Mouse (Mus musculus) liver, embryonic 15.5 days (tissue): Measurements from ENCODE around the gene Aoc2. TPM values are rescaled to one million over a fixed set of nuclear protein-coding genes. Genes with fewer than 3 reads are reported as not detected.
A peak's percentile ranks its signal among the peaks of the same experiment; 100 is the strongest.

Experiments
- ATAC-seq: fragments of 200-750 bp; cut with Nextera tagmentation; 2 replicates; pipeline ENCODE4 v1.8.0; 2017; ENCODE audit warnings: moderate number of reproducible peaks, mild to moderate bottlenecking, moderate library complexity; ENCODE audit not compliant: insufficient read depth
- H3K27ac ChIP-seq: fragments of 300-500 bp; sonication (generic); replicated peaks from 2 replicates; pipeline ENCODE4 v1.5.1; 2015; ENCODE audit warnings: mild to moderate bottlenecking, inconsistent platforms
- H3K27me3 ChIP-seq: fragments of 300-500 bp; sonication (generic); 2 replicates; pipeline ENCODE4 v1.6.1; 2015; ENCODE audit warnings: mild to moderate bottlenecking, inconsistent platforms
- H3K36me3 ChIP-seq: fragments of 300-500 bp; sonication (generic); replicated peaks from 2 replicates; pipeline ENCODE4 v1.6.1; 2015; ENCODE audit warnings: moderate library complexity, mild to moderate bottlenecking, inconsistent platforms
- H3K4me1 ChIP-seq: fragments of 300-500 bp; sonication (generic); replicated peaks from 2 replicates; pipeline ENCODE4 v1.6.1; 2015; ENCODE audit warnings: inconsistent platforms
- H3K4me2 ChIP-seq: fragments of 300-500 bp; sonication (generic); 2 replicates; pipeline ENCODE4 v1.6.1; 2015; ENCODE audit warnings: moderate library complexity, mild to moderate bottlenecking, inconsistent platforms
- H3K4me3 ChIP-seq: fragments of 300-500 bp; sonication (generic); replicated peaks from 2 replicates; pipeline ENCODE4 v1.5.1; 2015; ENCODE audit warnings: mild to moderate bottlenecking, inconsistent platforms
- H3K9ac ChIP-seq: fragments of 300-500 bp; sonication (generic); 2 replicates; pipeline ENCODE4 v1.6.1; 2015; ENCODE audit warnings: moderate library complexity, mild to moderate bottlenecking, inconsistent platforms
- H3K9me3 ChIP-seq: fragments of 300-500 bp; sonication (generic); replicated peaks from 2 replicates; pipeline ENCODE4 v1.6.1; 2016; ENCODE audit warnings: inconsistent platforms
- WGBS: fragments of 180-500 bp; shearing (Covaris S2); methylation state at CpG from one replicate; pipeline ENCODE4 v1.1.7; 2015; ENCODE audit warnings: mixed read lengths; ENCODE audit not compliant: insufficient replicate concordance; 5-methylcytosine and 5-hydroxymethylcytosine counted together
- polyA plus RNA-seq: library from polyadenylated mRNA; unstranded; fragments of >200 nt; fragmentation: Nextera tagmentation; extraction: Ambion mirVana; gene quantifications from 2 replicates; pipeline ENCODE4 v1.2.1, GENCODE M21; 2015

The Aoc2 gene
- polyA plus RNA-seq, 1 experiment from 2014 or later, result 1.5 TPM

GRCm38 (mm10) chr11:101291231-101291630, 33.6 kb upstream of the Aoc2 start:
- ATAC-seq, result no peak
- WGBS, result 90% methylated on average over 8 of the region's 8 CpGs
- Histone ChIP-seq H3K4me1 (no peaks in the 10 kb centered on the region; the same call in 1 of the 2 replicates), H3K36me3 (peaks cover 97% of the 10 kb centered on the region), H3K27ac (no peak overlapping the region), H3K9me3 (no peaks in the 10 kb centered on the region), H3K4me3 (no peak overlapping the region), H3K4me2 (no peak overlapping the region), H3K9ac (no peak overlapping the region), H3K27me3 (no peaks in the 10 kb centered on the region)

GRCm38 (mm10) chr11:101295191-101295590, 29.7 kb upstream of the Aoc2 start:
- peaks cover 8% of the 10 kb centered on the region for H3K4me1 ChIP-seq
- H3K4me2 ChIP-seq, result no peak overlapping the region
- ATAC-seq, result no peak
- 90% methylated on average over 8 of the region's 8 CpGs for WGBS
- no peaks in the 10 kb centered on the region for H3K27me3 ChIP-seq
- H3K27ac ChIP-seq, result no peak overlapping the region
- no peak overlapping the region for H3K4me3 ChIP-seq
- H3K9ac ChIP-seq, result no peak overlapping the region
- no peaks in the 10 kb centered on the region for H3K9me3 ChIP-seq
- peaks cover 99% of the 10 kb centered on the region for H3K36me3 ChIP-seq

- Histone ChIP-seq H3K27ac (peak overlapping the region; percentile 84; the same call in 1 of the 2 replicates), H3K36me3 (peaks cover 46% of the 10 kb centered on the region), H3K4me3 (peak overlapping the region; percentile 80), H3K9me3 (no peaks in the 10 kb centered on the region), H3K27me3 (peaks cover 6% of the 10 kb centered on the region; the same call in 1 of the 2 replicates), H3K4me2 (peak overlapping the region; percentile 77), H3K4me1 (peaks cover 25% of the 10 kb centered on the region), H3K9ac (peak overlapping the region; percentile 87)
- 52% methylated on average over 7 of the region's 7 CpGs for WGBS
- no peak for ATAC-seq
Observed at GRCm38 (mm10) chr11:101300881-101301280, 24.0 kb upstream of the Aoc2 start.

- Histone ChIP-seq H3K4me3 (peak overlapping the region; percentile 80), H3K4me1 (peaks cover 25% of the 10 kb centered on the region), H3K36me3 (peaks cover 40% of the 10 kb centered on the region), H3K4me2 (peak overlapping the region; percentile 77), H3K27me3 (peaks cover 12% of the 10 kb centered on the region), H3K27ac (peak overlapping the region; percentile 84), H3K9ac (peak overlapping the region; percentile 87), H3K9me3 (no peaks in the 10 kb centered on the region)
- peak; percentile 57 for ATAC-seq
- 7% methylated on average over 26 of the region's 26 CpGs for WGBS
Observed at GRCm38 (mm10) chr11:101301299-101302003, 23.4 kb upstream of the Aoc2 start.

- peak within 1 kb of the TSS; percentile 80 for H3K4me3 ChIP-seq
- H3K9ac ChIP-seq, result peak within 1 kb of the TSS; percentile 87
- H3K27ac ChIP-seq, result peak within 1 kb of the TSS; percentile 84
- H3K4me1 ChIP-seq, result peaks cover 25% of the 10 kb centered on the region
- peak within 1 kb of the TSS; percentile 77 for H3K4me2 ChIP-seq
- 8% methylated on average over 39 of the region's 39 CpGs for WGBS
- ATAC-seq, result peak; percentile 92
- H3K9me3 ChIP-seq, result no peaks in the 10 kb centered on the region
- H3K27me3 ChIP-seq, result peaks cover 16% of the 10 kb centered on the region
- peaks cover 33% of the 10 kb centered on the region for H3K36me3 ChIP-seq
Observed at GRCm38 (mm10) chr11:101302004-101302798, 22.7 kb upstream of the Aoc2 start, which contains the start of gene Becn1. TSS of gene Becn1 (minus strand) at chr11:101302286.

GRCm38 (mm10) chr11:101307744-101308143, 17.1 kb upstream of the Aoc2 start:
- no peak overlapping the region for H3K4me3 ChIP-seq
- H3K9me3 ChIP-seq, result no peaks in the 10 kb centered on the region
- no peak overlapping the region for H3K27ac ChIP-seq
- H3K9ac ChIP-seq, result no peak overlapping the region
- H3K36me3 ChIP-seq, result no peaks in the 10 kb centered on the region
- H3K4me1 ChIP-seq, result peaks cover 10% of the 10 kb centered on the region
- no peak for ATAC-seq
- peaks cover 16% of the 10 kb centered on the region for H3K27me3 ChIP-seq
- no peak overlapping the region for H3K4me2 ChIP-seq
- WGBS, result 28% methylated on average over 5 of the region's 5 CpGs

- H3K4me1 ChIP-seq, result peaks cover 32% of the 10 kb centered on the region
- ATAC-seq, result no peak
- no peak overlapping the region for H3K4me2 ChIP-seq
- peaks cover 8% of the 10 kb centered on the region; the same call in 1 of the 2 replicates for H3K27me3 ChIP-seq
- no peaks in the 10 kb centered on the region for H3K36me3 ChIP-seq
- 58% methylated on average over 3 of the region's 3 CpGs for whole genome bisulfite sequencing
- no peak overlapping the region for H3K27ac ChIP-seq
- H3K9ac ChIP-seq, result no peak overlapping the region
- no peak overlapping the region for H3K4me3 ChIP-seq
- no peaks in the 10 kb centered on the region for H3K9me3 ChIP-seq
Observed at GRCm38 (mm10) chr11:101311083-101311482, 13.8 kb upstream of the Aoc2 start.

GRCm38 (mm10) chr11:101312150-101312549, 12.7 kb upstream of the Aoc2 start:
- Histone ChIP-seq H3K4me2 (no peak overlapping the region), H3K9me3 (no peaks in the 10 kb centered on the region), H3K27me3 (no peaks in the 10 kb centered on the region), H3K9ac (no peak overlapping the region), H3K4me1 (peaks cover 36% of the 10 kb centered on the region), H3K36me3 (no peaks in the 10 kb centered on the region), H3K4me3 (no peak overlapping the region), H3K27ac (peak overlapping the region; percentile 33; the same call in 1 of the 2 replicates)
- 57% methylated on average over 3 of the region's 3 CpGs for WGBS
- ATAC-seq, result no peak

- Histone ChIP-seq H3K9ac (peak overlapping the region; percentile 28; the same call in 1 of the 2 replicates), H3K4me3 (no peak overlapping the region), H3K9me3 (no peaks in the 10 kb centered on the region), H3K27ac (peak overlapping the region; percentile 99), H3K36me3 (peaks cover 21% of the 10 kb centered on the region), H3K27me3 (no peaks in the 10 kb centered on the region), H3K4me2 (peak overlapping the region; percentile 87), H3K4me1 (peaks cover 54% of the 10 kb centered on the region)
- 84% methylated on average over 1 of the region's 1 CpGs for WGBS
- no peak for ATAC-seq
Observed at GRCm38 (mm10) chr11:101314567-101314966, 10.3 kb upstream of the Aoc2 start.

- peak overlapping the region; percentile 99 for H3K27ac ChIP-seq
- H3K27me3 ChIP-seq, result no peaks in the 10 kb centered on the region
- peaks cover 54% of the 10 kb centered on the region for H3K4me1 ChIP-seq
- H3K4me2 ChIP-seq, result peak overlapping the region; percentile 87
- H3K4me3 ChIP-seq, result peak overlapping the region; percentile 91
- H3K9me3 ChIP-seq, result no peaks in the 10 kb centered on the region
- peaks cover 27% of the 10 kb centered on the region for H3K36me3 ChIP-seq
- ATAC-seq, result no peak
- 59% methylated on average over 8 of the region's 8 CpGs for WGBS
- peak overlapping the region; percentile 97 for H3K9ac ChIP-seq
Observed at GRCm38 (mm10) chr11:101315082-101315650, 9.7 kb upstream of the Aoc2 start.
